Mouse (Mus musculus): ENCODE data around the gene Cyp4f39.
"Not testable (repeated sequence)": the region's sequence is repeated elsewhere in the genome, so short reads cannot be mapped to it uniquely, and the experiment has no call there.

Cyp4f39 gene

GRCm38 (mm10) chr17:32474954-32475560 is 22.5 kb downstream of the Cyp4f39 start:
- no peak for DNase-seq

- DNase-seq: no peak
Observed at GRCm38 (mm10) chr17:32477204-32477603, 24.7 kb downstream of the Cyp4f39 start.

- DNase-seq: no peak
Observed at GRCm38 (mm10) chr17:32478727-32479126, 26.2 kb downstream of the Cyp4f39 start.

GRCm38 (mm10) chr17:32479554-32480506 is 27.3 kb downstream of the Cyp4f39 start:
- DNase-seq: peak in 1 of 2 experiments; percentile 12

DNA sequence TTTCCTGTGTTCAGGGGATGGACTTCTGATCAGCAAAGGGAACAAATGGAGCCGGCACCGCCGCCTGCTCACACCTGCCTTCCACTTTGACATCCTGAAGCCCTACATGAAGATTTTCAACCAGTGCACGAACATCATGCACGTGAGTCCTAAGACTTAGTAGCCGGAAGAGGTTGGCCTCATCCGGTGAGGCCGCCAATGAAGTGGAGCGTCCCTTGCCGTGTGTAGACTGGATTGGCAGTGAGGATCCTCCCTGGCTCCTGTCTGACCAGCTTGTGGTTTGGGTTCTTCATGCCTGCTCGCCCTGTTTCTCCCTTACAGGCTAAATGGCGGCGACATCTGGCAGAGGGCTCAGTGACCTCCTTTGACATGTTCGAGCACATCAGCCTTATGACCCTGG is 29.2 kb downstream of the Cyp4f39 start:
- no peak for DNase-seq

- peak; percentile 95 to 96 for DNase-seq
Observed at GRCm38 (mm10) chr17:32483200-32483599, 30.7 kb downstream of the Cyp4f39 start.

DNA sequence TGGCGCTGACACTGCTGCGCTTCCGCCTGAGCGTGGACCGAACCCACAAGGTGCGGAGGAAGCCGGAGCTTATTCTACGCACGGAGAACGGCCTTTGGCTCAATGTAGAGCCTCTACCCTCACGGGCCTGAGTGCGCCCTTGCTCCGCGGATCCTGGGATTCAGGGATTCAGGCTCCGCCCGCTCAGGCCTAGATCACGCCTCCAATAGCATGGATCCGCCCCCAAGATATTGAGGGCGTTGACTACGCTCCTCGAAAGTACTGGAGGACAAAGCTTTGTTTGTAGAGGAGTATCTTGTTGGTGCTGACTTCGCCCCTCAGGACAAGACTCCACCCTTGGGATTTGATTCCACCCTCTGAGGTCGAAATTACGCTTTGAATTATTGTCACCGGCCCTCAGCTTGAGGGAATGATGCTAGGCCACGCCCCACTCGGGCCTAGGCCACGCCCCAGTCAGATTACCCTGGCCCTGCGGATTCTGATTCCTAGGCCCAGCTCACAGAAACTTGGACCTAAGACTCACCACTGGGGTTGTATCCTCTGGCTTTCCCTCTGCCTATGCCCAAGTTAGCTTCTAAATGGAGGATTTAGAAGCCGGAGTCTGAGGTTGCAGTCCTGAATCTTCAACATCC is 39.9 kb downstream of the Cyp4f39 start:
- DNase-seq: peak; percentile 11 to 24

- DNase-seq: peak; percentile 58 to 80
Observed at GRCm38 (mm10) chr17:32494601-32495000, 42.1 kb downstream of the Cyp4f39 start.

DNA sequence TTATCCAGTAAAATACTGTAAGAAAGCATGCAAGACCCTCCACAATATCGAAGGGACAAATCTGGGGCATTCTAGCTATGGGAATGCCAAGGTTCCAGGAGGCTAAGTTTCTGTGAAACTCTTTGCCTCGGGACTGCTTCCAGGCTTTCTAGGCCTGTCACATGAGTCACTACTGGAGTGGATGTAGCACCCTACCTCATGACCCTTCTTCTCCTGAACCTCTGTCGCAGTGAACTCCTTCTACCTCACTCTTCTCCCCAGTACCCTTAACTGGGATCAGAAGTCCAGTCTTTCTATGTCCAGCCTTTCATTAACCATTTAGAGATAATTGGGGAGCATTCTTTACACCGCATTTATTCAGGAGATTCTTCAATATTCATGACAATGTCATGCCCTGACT is 48.0 kb downstream of the Cyp4f39 start:
- not testable (repeated sequence) for DNase-seq

DNA sequence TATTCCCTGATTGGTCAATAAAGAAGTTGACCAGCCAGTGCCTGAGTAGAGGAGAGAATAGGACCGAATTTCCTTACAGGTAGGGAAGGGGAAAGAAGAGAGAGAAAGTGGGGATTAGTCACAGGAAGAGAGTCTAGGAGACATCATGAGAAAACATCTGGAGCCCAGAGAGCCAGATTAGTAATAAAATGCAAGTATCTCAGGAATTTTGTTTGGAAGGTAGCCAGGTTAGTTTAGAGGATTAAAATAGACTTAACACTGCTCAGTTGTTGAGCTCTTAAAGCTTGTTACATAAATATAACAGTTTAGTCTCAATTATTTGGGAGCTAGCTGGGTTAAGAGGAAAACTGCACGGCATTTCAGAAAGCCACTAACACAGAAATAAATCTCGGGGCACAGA is 48.5 kb downstream of the Cyp4f39 start:
- no peak for DNase-seq

GRCm38 (mm10) chr17:32503111-32503510 is 50.6 kb downstream of the Cyp4f39 start:
- DNase-seq: no peak

DNA sequence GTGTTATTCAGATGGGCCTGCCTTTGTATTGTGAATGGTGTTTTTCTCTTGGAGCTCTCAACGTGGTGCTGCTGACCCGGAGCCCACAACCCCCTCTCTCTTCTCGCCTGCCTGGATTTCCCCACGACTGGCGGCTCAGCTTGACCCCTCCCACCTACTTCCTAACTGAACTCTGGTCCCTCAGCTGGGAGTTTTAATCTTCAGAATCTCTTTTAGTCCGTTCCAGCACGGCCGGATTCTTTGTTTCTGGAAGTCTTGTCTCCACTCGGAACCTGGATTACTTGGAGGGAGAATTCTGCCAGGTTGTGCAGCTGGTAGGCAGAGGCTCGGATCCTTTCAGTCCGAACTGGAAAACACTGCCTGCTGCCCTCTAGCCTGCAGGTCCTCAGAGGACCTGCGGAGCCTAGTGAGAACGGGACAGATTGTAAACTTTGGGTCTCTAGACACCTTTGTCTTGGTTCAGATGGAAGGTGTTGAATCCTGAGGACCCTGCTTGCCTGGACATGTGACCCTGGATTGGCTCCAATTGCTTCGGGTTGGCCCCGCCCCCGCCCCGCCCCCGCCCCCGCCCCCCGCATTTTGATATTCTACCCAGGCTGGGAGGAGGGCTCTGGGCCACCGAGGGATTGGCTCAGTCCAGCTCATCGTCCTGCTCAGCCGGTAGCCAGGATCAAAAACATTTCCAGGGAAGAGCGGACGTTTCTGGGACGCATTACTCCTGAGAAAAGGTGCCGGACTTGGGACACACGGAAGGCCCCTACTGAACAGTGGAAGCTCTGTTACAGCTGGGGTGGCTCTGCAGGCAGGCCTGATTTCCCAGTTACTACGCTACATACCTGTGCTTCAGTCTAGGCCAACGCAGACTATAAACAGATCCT is 53.6 kb downstream of the Cyp4f39 start, which contains the start of gene Cyp4f17:
Cyp4f17 (plus strand) TSS at position 200 of the 878 bp plus-strand sequence.
- DNase-seq: peak; percentile 18 to 26

DNA sequence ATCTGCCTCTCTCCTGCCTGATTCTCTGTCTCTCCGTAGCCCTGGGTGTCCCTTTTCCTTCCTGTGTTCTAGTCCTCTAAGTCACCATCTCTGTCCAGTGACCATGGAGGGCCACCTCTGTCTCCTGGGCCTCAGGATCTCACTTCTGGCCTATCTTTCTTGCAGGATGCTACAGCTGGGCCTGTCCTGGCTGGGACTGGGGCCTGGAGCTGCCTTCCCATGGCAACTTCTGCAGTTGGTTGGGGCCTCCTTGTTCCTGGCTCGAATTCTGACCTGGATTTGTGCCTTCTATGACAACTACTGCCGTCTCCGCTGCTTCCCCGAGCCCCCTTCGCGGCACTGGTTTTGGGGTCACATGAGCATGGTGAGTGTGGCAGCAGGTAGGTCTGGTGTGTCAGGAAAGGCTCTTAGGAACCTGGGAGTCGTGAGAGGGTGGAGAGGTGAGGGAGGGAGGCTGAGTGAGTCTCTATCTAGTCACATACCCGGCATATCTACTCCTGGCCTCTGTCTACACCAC is 54.3 kb downstream of the Cyp4f39 start:
- DNase-seq: no peak

DNA sequence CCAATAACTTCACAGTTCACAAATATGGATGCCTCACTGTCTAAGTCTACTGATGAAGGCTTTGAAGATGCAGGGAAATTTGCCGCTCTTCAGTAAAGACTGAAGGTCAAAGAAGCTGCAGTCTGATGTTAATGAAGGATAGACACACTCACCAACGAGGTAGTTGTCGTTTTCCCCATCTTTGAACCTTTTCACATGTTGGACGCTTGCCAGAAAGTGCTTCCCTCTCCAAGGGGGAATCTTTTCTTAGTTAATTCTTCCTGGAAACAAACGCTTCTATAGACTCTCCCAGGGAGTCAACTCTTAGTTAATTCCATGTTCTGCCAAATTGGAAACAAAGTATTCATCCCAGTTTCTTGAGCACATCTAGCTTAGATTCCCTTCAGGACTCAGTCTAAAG is 63.6 kb downstream of the Cyp4f39 start:
- DNase-seq: no peak

GRCm38 (mm10) chr17:32521981-32522380 is 69.5 kb downstream of the Cyp4f39 start:
- no peak for DNase-seq

GRCm38 (mm10) chr17:32522386-32522785 is 69.9 kb downstream of the Cyp4f39 start:
- no peak for DNase-seq

DNA sequence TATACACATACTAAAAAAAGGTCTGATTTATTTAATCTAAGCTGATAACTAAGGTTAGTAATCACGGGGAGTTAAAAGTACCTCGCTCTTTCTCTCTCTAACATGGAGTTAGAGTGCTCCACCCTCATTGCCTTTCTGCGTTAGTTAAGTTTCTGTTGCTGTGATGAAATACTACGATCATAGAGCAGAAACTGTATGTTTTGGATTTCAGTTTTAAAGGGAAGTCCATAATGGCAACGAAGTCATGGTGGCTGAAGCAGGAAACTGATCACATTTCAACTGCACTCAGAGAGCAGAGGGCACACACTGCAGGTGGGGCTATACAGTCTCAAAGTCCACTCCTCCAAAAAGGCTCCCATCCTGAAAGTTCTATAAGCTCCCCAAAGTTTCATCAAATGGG is 70.3 kb downstream of the Cyp4f39 start:
- no peak for DNase-seq

DNA sequence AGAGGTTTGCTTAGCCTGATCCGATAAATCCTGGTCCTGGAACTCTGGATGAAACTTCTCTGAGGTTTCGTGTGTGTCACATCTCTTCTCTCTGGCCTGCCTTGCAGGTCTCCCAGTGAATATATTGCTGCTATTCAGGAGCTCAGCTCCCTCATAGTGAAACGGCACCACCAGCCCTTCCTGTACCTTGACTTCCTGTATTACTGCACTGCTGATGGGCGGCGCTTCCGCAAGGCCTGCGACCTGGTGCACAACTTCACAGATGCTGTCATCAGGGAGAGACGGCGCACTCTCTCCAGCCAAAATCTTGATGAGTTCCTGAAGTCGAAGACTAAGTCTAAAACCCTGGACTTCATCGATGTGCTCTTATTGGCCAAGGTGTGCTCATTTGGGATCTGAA is 71.4 kb downstream of the Cyp4f39 start:
- DNase-seq: no peak

- peak in 1 of 2 experiments; percentile 2 for DNase-seq
Observed at GRCm38 (mm10) chr17:32526341-32526740, 73.8 kb downstream of the Cyp4f39 start.

DNA sequence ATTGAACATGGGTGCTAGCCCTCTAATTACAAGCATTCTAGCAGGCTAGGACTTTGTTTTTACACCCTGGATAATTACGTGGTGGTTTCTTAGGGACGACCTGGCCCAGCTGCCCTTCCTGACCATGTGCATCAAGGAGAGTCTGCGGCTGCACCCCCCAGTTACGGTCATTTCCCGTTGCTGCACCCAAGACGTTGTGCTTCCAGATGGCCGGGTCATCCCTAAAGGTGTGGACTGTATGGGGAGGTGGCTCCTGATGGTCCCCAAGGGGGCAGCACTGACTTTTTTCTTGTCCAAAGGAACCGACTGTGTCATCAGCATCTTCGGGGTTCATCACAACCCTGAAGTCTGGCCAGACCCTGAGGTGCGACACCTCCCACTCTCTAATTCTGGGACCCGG is 75.2 kb downstream of the Cyp4f39 start:
- DNase-seq: no peak

GRCm38 (mm10) chr17:32528408-32529337 is 76.2 kb downstream of the Cyp4f39 start:
- DNase-seq: peak; percentile 95 to 96
